Mouse (Mus musculus) embryonic facial prominence, embryonic 12.5 days (tissue): Measurements from ENCODE around the gene BC024978. TPM values are rescaled to one million over a fixed set of nuclear protein-coding genes. Genes with fewer than 3 reads are reported as not detected.
A peak's percentile ranks its signal among the peaks of the same experiment; 100 is the strongest.

Experiments used
- ATAC-seq: fragments of 200-750 bp; cut with Nextera tagmentation; 2 replicates; pipeline ENCODE4 v1.8.0; 2017; ENCODE audit not compliant: insufficient number of reproducible peaks, insufficient read depth, low FRiP score, low TSS enrichment
- H3K27ac ChIP-seq: fragments of 300-500 bp; sonication (generic); 2 replicates; pipeline ENCODE4 v1.5.1; 2016; ENCODE audit warnings: mild to moderate bottlenecking
- H3K27me3 ChIP-seq: fragments of 300-500 bp; sonication (generic); 2 replicates; pipeline ENCODE4 v1.6.1; 2016; ENCODE audit warnings: mild to moderate bottlenecking, moderate library complexity
- H3K36me3 ChIP-seq: fragments of 300-500 bp; sonication (generic); 2 replicates; pipeline ENCODE4 v1.6.1; 2016; ENCODE audit warnings: mild to moderate bottlenecking
- H3K4me1 ChIP-seq: fragments of 300-500 bp; sonication (generic); 2 replicates; pipeline ENCODE4 v1.6.1; 2016
- H3K4me2 ChIP-seq: fragments of 300-500 bp; sonication (generic); replicated peaks from 2 replicates; pipeline ENCODE4 v1.6.1; 2016; ENCODE audit warnings: mild to moderate bottlenecking, moderate library complexity
- H3K4me3 ChIP-seq: fragments of 300-500 bp; sonication (generic); 2 replicates; pipeline ENCODE4 v1.5.1; 2016; ENCODE audit warnings: mild to moderate bottlenecking
- H3K9ac ChIP-seq: fragments of 300-500 bp; sonication (generic); 2 replicates; pipeline ENCODE4 v1.6.1; 2016; ENCODE audit warnings: mild to moderate bottlenecking, moderate library complexity
- H3K9me3 ChIP-seq: fragments of 300-500 bp; sonication (generic); 2 replicates; pipeline ENCODE4 v1.6.1; 2016; ENCODE audit warnings: mild to moderate bottlenecking, moderate library complexity
- WGBS: fragments of 180-500 bp; shearing (Covaris S2); methylation state at CpG from one replicate; pipeline ENCODE4 v1.1.7; 2016; 5-methylcytosine and 5-hydroxymethylcytosine counted together
- polyA plus RNA-seq: library from polyadenylated mRNA; unstranded; fragments of >200 nt; fragmentation: Nextera tagmentation; extraction: Ambion mirVana; gene quantifications from 2 replicates; pipeline ENCODE4 v1.2.1, GENCODE M21; 2016

The BC024978 gene
- polyA plus RNA-seq, 1 experiment from 2014 or later = 4.7 TPM

DNA sequence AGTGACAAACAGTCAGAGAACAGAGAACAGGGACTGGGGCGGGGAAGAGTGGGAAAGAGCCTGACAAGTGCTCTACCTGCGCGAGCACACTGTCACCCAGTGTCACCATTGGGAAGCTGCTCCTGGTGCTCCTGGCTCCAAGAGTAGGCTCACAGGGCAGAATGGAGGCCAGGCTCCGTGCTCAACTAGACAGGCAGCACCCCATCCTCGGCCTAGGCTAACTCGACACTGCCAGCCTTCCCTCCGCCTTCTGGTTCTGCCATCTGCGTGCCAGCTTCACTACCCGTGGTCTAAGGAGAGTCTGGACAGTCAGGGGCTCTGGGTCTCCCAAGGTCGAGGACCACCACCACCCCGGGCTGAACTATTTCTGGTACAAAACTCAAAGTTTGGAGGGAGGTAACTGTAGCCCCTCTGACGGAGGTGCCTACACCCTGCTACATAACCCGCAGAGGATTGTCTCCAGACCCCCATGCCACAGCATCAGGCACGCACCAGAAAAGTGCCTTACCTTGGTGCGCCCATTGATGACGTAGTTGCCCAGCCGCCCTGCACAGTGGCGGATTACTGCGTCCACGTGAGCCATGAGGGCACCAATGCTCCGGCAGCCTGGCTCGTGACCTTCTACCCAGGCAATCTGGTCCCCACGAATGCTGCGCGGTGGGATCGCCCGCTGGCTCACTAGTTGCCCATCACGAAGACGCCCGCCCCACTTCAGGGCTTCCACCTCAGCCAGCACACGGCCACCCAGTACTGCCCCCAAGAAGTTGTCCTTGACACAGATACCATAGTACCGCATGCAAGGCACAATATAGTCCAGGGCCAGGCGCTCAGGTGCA, 31.3 kb upstream of the BC024978 start:
- no peaks in the 10 kb centered on the region for H3K27me3 ChIP-seq
- H3K9ac ChIP-seq = peak overlapping the region; percentile 77
- no peak for ATAC-seq
- peak overlapping the region; percentile 76 for H3K4me2 ChIP-seq
- WGBS = 85% methylated on average over 33 of the region's 33 CpGs
- peak overlapping the region; percentile 77 for H3K4me3 ChIP-seq
- H3K9me3 ChIP-seq = no peaks in the 10 kb centered on the region
- peaks cover 51% of the 10 kb centered on the region for H3K36me3 ChIP-seq
- peaks cover 63% of the 10 kb centered on the region for H3K4me1 ChIP-seq
- H3K27ac ChIP-seq = no peak overlapping the region

DNA sequence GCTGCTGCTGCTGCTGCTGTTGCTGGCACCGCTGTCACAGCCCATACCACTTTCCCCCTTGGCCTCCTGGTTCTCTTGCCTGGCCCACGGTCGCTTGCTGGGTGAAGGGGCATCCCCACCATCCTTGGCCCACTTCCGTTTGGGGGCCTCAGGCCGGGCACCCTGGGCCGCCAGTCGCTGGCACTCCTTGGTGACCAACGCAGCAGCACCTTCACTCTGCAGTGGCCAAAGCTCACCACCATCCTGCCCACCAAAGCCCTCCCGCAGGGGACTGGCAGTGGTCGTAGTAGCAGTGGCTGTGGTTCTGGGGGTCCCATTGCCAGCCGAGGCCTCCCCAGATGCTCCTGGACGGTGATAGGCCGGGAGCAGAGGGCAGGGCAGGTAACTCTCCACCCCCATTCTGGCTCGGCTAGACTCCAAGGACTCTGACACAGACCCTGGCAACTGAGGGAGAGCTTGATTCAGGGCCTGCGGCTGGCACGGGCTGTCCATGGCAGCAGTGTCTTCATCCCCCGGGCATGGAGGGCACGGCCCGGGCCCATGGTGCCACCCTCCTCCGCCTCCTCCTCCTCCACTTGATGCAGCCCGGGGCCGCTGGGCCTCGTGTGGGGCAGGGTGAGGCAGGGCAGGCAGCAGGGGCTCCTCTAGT, 30.4 kb upstream of the BC024978 start:
- Histone ChIP-seq H3K4me3 (peak overlapping the region; percentile 77), H3K27me3 (no peaks in the 10 kb centered on the region), H3K9me3 (no peaks in the 10 kb centered on the region), H3K4me1 (peaks cover 60% of the 10 kb centered on the region), H3K4me2 (peak overlapping the region; percentile 76), H3K36me3 (peaks cover 52% of the 10 kb centered on the region), H3K9ac (peak overlapping the region; percentile 77), H3K27ac (no peak overlapping the region)
- ATAC-seq = no peak; the same call in 1 of the 2 replicates
- WGBS = 76% methylated on average over 23 of the region's 23 CpGs

DNA sequence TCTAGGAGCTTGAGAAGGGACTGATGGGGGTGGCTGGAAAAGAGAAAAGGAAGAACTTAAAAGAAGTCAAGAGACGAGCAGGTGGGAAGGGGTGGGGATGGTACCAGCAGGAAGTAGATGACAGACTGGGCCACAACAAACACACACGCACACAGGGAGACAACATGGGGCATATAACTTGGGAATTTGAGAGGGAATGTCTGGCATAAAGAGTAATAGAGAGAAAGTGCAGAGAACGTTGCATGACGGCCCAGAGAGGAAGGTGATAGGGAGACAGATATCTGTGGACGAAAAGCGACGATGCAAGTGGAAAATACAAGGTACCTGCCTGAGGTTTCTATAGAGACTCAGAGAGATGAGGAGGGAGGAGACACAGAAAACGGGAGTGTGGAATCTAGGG, 29.9 kb upstream of the BC024978 start:
- H3K4me3 ChIP-seq = peak overlapping the region; percentile 77
- H3K4me1 ChIP-seq = peaks cover 54% of the 10 kb centered on the region
- no peaks in the 10 kb centered on the region for H3K9me3 ChIP-seq
- H3K27ac ChIP-seq = peak overlapping the region; percentile 96
- ATAC-seq = no peak
- H3K4me2 ChIP-seq = peak overlapping the region; percentile 76
- peak overlapping the region; percentile 77 for H3K9ac ChIP-seq
- H3K36me3 ChIP-seq = peaks cover 52% of the 10 kb centered on the region
- WGBS = 4% methylated on average over 8 of the region's 8 CpGs
- no peaks in the 10 kb centered on the region for H3K27me3 ChIP-seq

DNA sequence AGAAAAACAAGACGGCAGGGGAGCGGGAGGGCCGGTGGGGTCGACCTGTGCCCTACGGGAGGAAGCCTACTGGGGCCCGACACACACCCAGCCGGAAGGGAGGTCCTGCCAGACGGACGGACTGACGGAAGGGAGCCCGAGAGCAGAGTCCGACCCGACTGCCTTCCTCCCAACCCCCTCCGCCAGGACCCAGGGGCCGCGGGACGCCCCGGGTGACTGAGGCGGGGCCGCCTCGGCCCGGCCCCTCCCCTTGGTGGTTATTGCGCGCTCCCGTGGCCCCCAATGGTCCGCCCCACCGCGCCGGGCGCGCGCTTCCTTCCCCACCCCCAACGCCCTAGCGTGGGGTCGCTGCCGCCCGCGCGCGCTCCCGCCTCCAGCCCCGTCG, 29.4 kb upstream of the BC024978 start:
- peaks cover 52% of the 10 kb centered on the region for H3K36me3 ChIP-seq
- peaks cover 49% of the 10 kb centered on the region for H3K4me1 ChIP-seq
- no peaks in the 10 kb centered on the region for H3K27me3 ChIP-seq
- peak overlapping the region; percentile 77 for H3K9ac ChIP-seq
- ATAC-seq = peak; percentile 28; the same call in 1 of the 2 replicates
- no peaks in the 10 kb centered on the region for H3K9me3 ChIP-seq
- peak overlapping the region; percentile 96 for H3K27ac ChIP-seq
- peak overlapping the region; percentile 77 for H3K4me3 ChIP-seq
- WGBS = under 1% methylated on average over 34 of the region's 43 CpGs
- H3K4me2 ChIP-seq = peak overlapping the region; percentile 76

DNA sequence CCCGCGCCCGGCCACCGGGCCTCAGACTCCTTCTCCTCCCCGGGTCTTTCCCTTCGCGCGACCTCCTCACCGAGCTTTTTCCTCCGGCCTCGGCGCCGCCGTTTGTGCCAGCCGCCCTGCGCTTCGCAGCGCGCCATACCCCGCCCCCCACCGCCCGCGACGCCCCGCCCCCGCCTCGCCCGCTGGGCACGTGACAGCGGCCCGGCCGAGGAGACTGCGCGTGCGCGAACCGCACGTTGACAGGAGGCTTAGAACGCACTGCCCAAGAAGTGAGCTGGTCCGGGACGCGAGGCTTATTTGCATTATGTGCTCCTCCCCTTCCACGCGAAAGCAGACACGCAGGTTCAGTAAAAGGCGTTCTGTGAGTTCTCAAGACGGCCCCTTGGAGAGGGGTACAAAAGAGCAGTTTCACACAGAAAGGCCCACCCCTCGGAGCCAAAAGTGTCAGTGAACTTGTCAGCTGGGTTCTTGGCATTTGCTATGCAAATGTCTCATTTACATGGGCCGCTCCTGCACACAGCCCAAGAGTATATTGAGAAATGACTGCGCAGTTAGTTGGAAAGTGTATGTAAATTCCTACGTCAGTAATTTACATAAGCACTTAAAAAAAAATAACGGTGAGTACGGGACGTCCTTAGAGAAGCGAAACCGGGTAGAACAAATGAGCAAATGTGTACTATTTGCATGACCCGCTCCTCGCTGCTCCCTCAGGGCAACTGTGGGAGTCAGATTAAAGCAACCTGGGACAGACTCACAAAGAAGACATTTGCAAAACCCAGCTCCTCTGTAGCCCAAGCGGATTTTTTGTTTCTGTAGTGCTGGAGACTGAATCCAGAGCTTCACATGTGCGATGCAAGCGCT, 28.7 kb upstream of the BC024978 start, which contains the start of gene Egln2:
TSS of gene Egln2 (minus strand) at position 189 of the 861 bp plus-strand sequence.
- H3K4me3 ChIP-seq = peak within 1 kb of the TSS; percentile 77
- ATAC-seq = peak; percentile 65
- no peaks in the 10 kb centered on the region for H3K9me3 ChIP-seq
- peak within 1 kb of the TSS; percentile 76 for H3K4me2 ChIP-seq
- H3K27me3 ChIP-seq = no peaks in the 10 kb centered on the region
- H3K36me3 ChIP-seq = peaks cover 52% of the 10 kb centered on the region
- peak within 1 kb of the TSS; percentile 96 for H3K27ac ChIP-seq
- H3K4me1 ChIP-seq = peaks cover 43% of the 10 kb centered on the region
- H3K9ac ChIP-seq = peak within 1 kb of the TSS; percentile 77
- 2% methylated on average over 61 of the region's 61 CpGs for WGBS

DNA sequence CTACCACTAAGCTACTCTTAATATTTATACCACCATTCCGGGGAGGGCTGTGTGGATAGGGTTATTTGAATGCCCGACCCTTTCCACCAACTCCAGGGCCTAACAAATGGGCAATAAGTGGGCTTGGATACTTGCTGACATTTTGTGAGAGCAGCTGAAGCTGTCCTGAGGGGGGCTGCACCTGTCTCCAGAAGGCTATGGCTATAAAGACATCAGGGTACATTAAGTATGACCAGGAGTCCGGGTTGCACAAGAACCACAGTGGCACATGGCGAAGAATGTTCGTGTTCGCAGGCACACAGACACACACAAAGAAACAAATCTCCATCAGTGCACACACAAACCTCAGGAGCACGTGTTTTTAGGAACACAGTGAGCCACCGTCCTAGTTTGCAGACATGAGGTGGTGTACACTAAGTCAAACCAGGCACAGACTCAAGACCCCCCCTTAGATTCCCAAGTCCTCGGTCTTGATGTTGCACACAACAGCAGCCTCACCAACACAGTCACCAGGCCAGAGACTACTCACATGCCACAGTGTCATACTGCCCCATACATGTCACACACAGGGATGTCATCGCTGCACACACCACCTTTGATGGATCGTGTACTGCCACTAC, 28.0 kb upstream of the BC024978 start:
- Histone ChIP-seq H3K4me2 (peak overlapping the region; percentile 76), H3K4me1 (peaks cover 35% of the 10 kb centered on the region), H3K27ac (peak overlapping the region; percentile 96), H3K9me3 (no peaks in the 10 kb centered on the region), H3K36me3 (peaks cover 53% of the 10 kb centered on the region), H3K9ac (peak overlapping the region; percentile 77; the same call in 1 of the 2 replicates), H3K27me3 (no peaks in the 10 kb centered on the region), H3K4me3 (peak overlapping the region; percentile 77)
- WGBS = 74% methylated on average over 11 of the region's 11 CpGs
- no peak for ATAC-seq

DNA sequence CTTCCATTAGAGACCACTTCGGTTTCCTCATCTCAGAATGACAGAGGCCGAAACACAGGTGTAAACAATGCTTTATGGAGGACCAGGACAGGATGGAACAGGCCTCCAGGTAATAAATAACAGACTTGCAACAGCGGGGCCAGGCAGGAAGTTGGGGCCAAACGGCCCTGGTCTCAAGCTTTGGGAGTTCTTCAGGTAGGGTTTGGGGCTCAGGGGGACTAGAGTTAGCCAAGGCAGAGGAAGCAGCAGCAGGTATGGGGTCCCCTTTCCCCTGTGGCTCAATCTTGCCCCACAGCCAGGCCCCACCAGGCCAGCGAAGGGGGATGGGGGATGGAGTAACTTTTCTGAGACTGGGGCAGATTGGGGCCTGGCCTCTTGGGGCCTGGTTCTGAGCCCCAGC, 27.2 kb upstream of the BC024978 start:
- Histone ChIP-seq H3K27me3 (no peaks in the 10 kb centered on the region), H3K36me3 (peaks cover 53% of the 10 kb centered on the region), H3K4me1 (peaks cover 28% of the 10 kb centered on the region), H3K9me3 (no peaks in the 10 kb centered on the region), H3K4me2 (no peak overlapping the region), H3K27ac (0 out of 2 replicates have a peak overlapping the region, but pooled peaks have one; percentile 11), H3K9ac (no peak overlapping the region), H3K4me3 (no peak overlapping the region)
- ATAC-seq = no peak
- 89% methylated on average over 5 of the region's 5 CpGs for WGBS

DNA sequence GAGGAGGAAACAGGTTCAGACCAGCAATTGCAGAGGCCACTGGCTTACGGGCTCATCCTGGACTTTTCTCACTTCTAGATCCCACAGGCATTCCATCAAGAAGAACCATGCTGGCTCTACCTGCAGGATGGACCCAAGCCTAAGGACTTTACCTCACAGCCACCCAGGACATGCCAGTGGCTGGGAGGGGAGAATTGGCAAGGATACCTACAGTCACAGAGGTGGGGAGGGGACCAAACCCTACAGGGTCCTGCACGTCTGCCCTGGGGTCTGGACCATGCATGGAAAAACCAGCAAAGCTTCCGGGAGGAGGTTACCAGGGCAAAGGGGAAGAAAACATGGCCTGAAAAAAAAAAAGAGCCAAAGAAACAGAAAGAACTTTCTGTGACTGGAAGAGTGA, 24.6 kb upstream of the BC024978 start:
- H3K27me3 ChIP-seq = no peaks in the 10 kb centered on the region
- H3K9me3 ChIP-seq = no peaks in the 10 kb centered on the region
- no peak for ATAC-seq
- no peak overlapping the region for H3K27ac ChIP-seq
- H3K4me1 ChIP-seq = peaks cover 5% of the 10 kb centered on the region; the same call in 1 of the 2 replicates
- H3K9ac ChIP-seq = no peak overlapping the region
- H3K4me2 ChIP-seq = no peak overlapping the region
- peaks cover 40% of the 10 kb centered on the region for H3K36me3 ChIP-seq
- 90% methylated on average over 3 of the region's 3 CpGs for WGBS
- H3K4me3 ChIP-seq = no peak overlapping the region

DNA sequence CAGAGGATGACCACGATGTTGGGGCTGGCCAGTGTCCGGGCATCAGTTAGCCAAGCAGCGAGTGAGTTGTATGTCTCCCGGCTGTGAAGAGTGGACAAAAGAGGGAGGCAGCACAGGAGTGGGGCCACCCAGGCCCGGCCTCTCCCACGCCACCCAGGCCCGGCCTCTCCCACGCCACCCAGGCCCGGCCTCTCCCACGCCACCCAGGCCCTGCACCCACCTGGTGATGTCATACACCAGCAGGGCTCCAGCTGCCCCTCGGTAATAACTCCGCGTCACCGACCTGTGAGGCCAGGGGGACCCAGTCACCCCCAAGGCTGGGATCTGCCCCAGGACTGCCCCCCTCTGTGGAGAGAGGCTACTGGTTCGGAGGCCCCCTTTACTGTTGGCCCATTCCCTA, 21.1 kb upstream of the BC024978 start:
- Histone ChIP-seq H3K9ac (no peak overlapping the region), H3K4me1 (peaks cover 7% of the 10 kb centered on the region; the same call in 1 of the 2 replicates), H3K27me3 (no peaks in the 10 kb centered on the region), H3K9me3 (no peaks in the 10 kb centered on the region), H3K4me3 (no peak overlapping the region), H3K4me2 (no peak overlapping the region), H3K36me3 (peaks cover 34% of the 10 kb centered on the region), H3K27ac (no peak overlapping the region)
- no peak for ATAC-seq
- WGBS = 92% methylated on average over 15 of the region's 15 CpGs

DNA sequence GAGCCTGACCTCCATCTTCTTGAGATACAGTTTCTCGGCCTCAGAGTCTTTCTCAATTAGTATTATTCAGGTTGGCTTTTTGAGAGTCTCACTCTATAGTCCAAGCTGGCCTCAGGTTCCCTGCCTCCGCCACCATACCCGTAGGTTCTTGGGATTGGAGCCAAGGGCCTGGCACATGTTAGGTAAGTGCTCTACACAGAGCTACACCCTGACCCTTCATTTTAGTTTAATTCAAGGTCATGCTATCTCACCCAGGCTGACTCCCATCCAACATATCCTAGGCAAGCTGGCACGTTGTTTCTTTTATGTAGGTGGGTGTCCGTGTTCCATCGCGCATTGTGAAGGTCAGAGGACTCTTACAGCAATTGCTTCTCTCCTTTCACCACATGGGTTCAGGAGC, 20.7 kb upstream of the BC024978 start:
- Histone ChIP-seq H3K4me3 (no peak overlapping the region), H3K27me3 (no peaks in the 10 kb centered on the region), H3K4me1 (peaks cover 10% of the 10 kb centered on the region; the same call in 1 of the 2 replicates), H3K27ac (no peak overlapping the region), H3K9me3 (no peaks in the 10 kb centered on the region), H3K36me3 (peaks cover 31% of the 10 kb centered on the region), H3K4me2 (no peak overlapping the region), H3K9ac (no peak overlapping the region)
- 95% methylated on average over 7 of the region's 7 CpGs for WGBS
- no peak for ATAC-seq

DNA sequence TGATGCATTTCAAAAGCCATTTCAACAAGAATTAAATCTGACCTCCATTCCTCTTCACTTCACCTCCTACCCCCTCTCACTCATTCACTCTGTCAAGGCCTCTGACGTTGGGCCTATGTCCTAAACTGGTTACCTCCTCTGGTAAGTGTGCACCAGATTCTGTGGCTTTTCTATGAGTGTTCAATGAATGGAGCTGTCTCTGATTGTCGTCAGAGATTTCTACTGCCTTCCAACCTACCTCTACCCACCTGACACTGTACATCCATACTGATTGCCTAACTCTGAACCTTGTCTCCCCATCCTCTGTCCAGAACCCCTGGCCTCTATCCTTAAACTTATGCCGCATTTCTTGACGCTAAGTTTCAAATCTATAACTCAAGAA, 17.6 kb upstream of the BC024978 start:
- Histone ChIP-seq H3K4me3 (peak overlapping the region; percentile 60), H3K9ac (peak overlapping the region; percentile 47), H3K9me3 (no peaks in the 10 kb centered on the region), H3K27ac (peak overlapping the region; percentile 93), H3K4me2 (peak overlapping the region; percentile 50), H3K4me1 (peaks cover 10% of the 10 kb centered on the region; the same call in 1 of the 2 replicates), H3K36me3 (peaks cover 9% of the 10 kb centered on the region; the same call in 1 of the 2 replicates), H3K27me3 (no peaks in the 10 kb centered on the region)
- ATAC-seq = no peak; the same call in 1 of the 2 replicates
- 21% methylated on average over 4 of the region's 4 CpGs for WGBS
